Mouse (Mus musculus): Measurements from ENCODE around the gene Olfr159. TPM values are rescaled to one million over a fixed set of nuclear protein-coding genes. Genes with fewer than 3 reads are reported as not detected.

Olfr159 gene
- polyA plus RNA-seq, 2 experiments: not detected

- no peaks in the 10 kb centered on the region for H3K9me3 ChIP-seq (ENCODE audit: control insufficient read depth, low read length)
- no peak for TF ChIP-seq EP300 (IDR thresholded peaks at IDR 0.05; ENCODE audit: low read depth)
- TF ChIP-seq CTCF (IDR thresholded peaks at IDR 0.05; ENCODE audit: low read depth): no peak
- no peak for ATAC-seq (ENCODE audit: insufficient read depth)
These were observed 38.6 kb downstream of the Olfr159 start for GRCm38 (mm10) chr4:43732171-43732570.

GRCm38 (mm10) chr4:43730750-43731297 lies 40.0 kb downstream of the Olfr159 start:
- no peaks in the 10 kb centered on the region for H3K36me3 ChIP-seq (replicated peaks; ENCODE audit: control insufficient read depth, insufficient read depth, low read depth)
- WGBS (ENCODE audit: insufficient replicate concordance): 51% methylated on average over 21 of the region's 21 CpGs
- no peak for DNase-seq (ENCODE audit: low read depth in 3 of 3, low spot score in 3 of 3)
- TF ChIP-seq EP300 (IDR thresholded peaks at IDR 0.05; ENCODE audit: low read depth) (no peak), CTCF (IDR thresholded peaks at IDR 0.05; ENCODE audit: low read depth) (no peak; the same call in 1 of the 2 replicates)
- no peak overlapping the region for H3K27ac ChIP-seq
- no peak overlapping the region for H3K9ac ChIP-seq (replicated peaks)
- no peak for ATAC-seq (ENCODE audit: insufficient read depth)
- H3K9me3 ChIP-seq (ENCODE audit: control insufficient read depth, low read length): no peaks in the 10 kb centered on the region
- no peak overlapping the region for H3K4me3 ChIP-seq (ENCODE audit: insufficient read depth in 1 of 2, low read depth in 2 of 2, low read length in 2 of 2)
- no peaks in the 10 kb centered on the region for H3K27me3 ChIP-seq (ENCODE audit: control insufficient read depth, insufficient read depth, low read length)
- peaks cover 6 to 37% of the 10 kb centered on the region in 2 experiments; a peak in 3 of 4 replicates for H3K4me1 ChIP-seq (replicated peaks; ENCODE audit: control insufficient read depth in 2 of 2, insufficient read depth in 2 of 2, low read length in 1 of 2)
- H3K4me2 ChIP-seq (ENCODE audit: low read depth): no peak overlapping the region

More at GRCm38 (mm10) chr4:43732171-43732570, 38.6 kb downstream of the Olfr159 start:
- no peaks in the 10 kb centered on the region for H3K36me3 ChIP-seq (replicated peaks; ENCODE audit: control insufficient read depth, insufficient read depth, low read depth)
- H3K9ac ChIP-seq (replicated peaks): no peak overlapping the region
- H3K4me2 ChIP-seq (ENCODE audit: low read depth): no peak overlapping the region
- no peak for DNase-seq (ENCODE audit: low read depth in 3 of 3, low spot score in 3 of 3)
- no peak overlapping the region for H3K4me3 ChIP-seq (ENCODE audit: insufficient read depth in 1 of 2, low read depth in 2 of 2, low read length in 2 of 2)
- no peaks in the 10 kb centered on the region for H3K27me3 ChIP-seq (ENCODE audit: control insufficient read depth, insufficient read depth, low read length)
- H3K27ac ChIP-seq: no peak overlapping the region
- WGBS (ENCODE audit: insufficient replicate concordance): 8% methylated on average over 1 of the region's 1 CpGs
- peaks cover 6 to 32% of the 10 kb centered on the region in 2 experiments; a peak in 3 of 4 replicates for H3K4me1 ChIP-seq (replicated peaks; ENCODE audit: control insufficient read depth in 2 of 2, insufficient read depth in 2 of 2, low read length in 1 of 2)

GRCm38 (mm10) chr4:43729794-43730550 lies 40.8 kb downstream of the Olfr159 start, which contains the start of gene Spaar:
Spaar (plus strand) TSS chr4:43730034.
- Histone ChIP-seq H3K27ac (no peak within 1 kb of the TSS), H3K27me3 (ENCODE audit: control insufficient read depth, insufficient read depth, low read length) (no peaks in the 10 kb centered on the region), H3K4me2 (ENCODE audit: low read depth) (peak within 1 kb of the TSS; percentile 6; the same call in 1 of the 2 replicates), H3K9ac (replicated peaks) (no peak within 1 kb of the TSS), H3K4me1 (replicated peaks; ENCODE audit: control insufficient read depth in 2 of 2, insufficient read depth in 2 of 2, low read length in 1 of 2) (peaks cover 6 to 37% of the 10 kb centered on the region in 2 experiments; a peak in 3 of 4 replicates), H3K4me3 (ENCODE audit: insufficient read depth in 1 of 2, low read depth in 2 of 2, low read length in 2 of 2) (no peak within 1 kb of the TSS), H3K9me3 (ENCODE audit: control insufficient read depth, low read length) (no peaks in the 10 kb centered on the region), H3K36me3 (replicated peaks; ENCODE audit: control insufficient read depth, insufficient read depth, low read depth) (no peaks in the 10 kb centered on the region)
- WGBS (ENCODE audit: insufficient replicate concordance): 21% methylated on average over 14 of the region's 14 CpGs
- no peak for ATAC-seq (ENCODE audit: insufficient read depth)
- TF ChIP-seq EP300 (IDR thresholded peaks at IDR 0.05; ENCODE audit: low read depth) (no peak), CTCF (IDR thresholded peaks at IDR 0.05; ENCODE audit: low read depth) (no peak)
- DNase-seq (ENCODE audit: low read depth in 3 of 3, low spot score in 3 of 3): no peak

- DNase-seq (ENCODE audit: low read depth in 3 of 3, low spot score in 3 of 3): no peak
- Histone ChIP-seq H3K27me3 (ENCODE audit: control insufficient read depth, insufficient read depth, low read length) (no peaks in the 10 kb centered on the region), H3K36me3 (replicated peaks; ENCODE audit: control insufficient read depth, insufficient read depth, low read depth) (no peaks in the 10 kb centered on the region), H3K9me3 (ENCODE audit: control insufficient read depth, low read length) (no peaks in the 10 kb centered on the region), H3K4me3 (ENCODE audit: insufficient read depth in 1 of 2, low read depth in 2 of 2, low read length in 2 of 2) (no peak overlapping the region), H3K27ac (no peak overlapping the region), H3K9ac (replicated peaks) (no peak overlapping the region), H3K4me1 (replicated peaks; ENCODE audit: control insufficient read depth in 2 of 2, insufficient read depth in 2 of 2, low read length in 1 of 2) (peaks cover 6 to 37% of the 10 kb centered on the region in 2 experiments; a peak in 3 of 4 replicates), H3K4me2 (ENCODE audit: low read depth) (no peak overlapping the region)
- ATAC-seq (ENCODE audit: insufficient read depth): no peak
- 19% methylated on average over 3 of the region's 3 CpGs for whole genome bisulfite sequencing (ENCODE audit: insufficient replicate concordance)
- TF ChIP-seq EP300 (IDR thresholded peaks at IDR 0.05; ENCODE audit: low read depth) (no peak), CTCF (IDR thresholded peaks at IDR 0.05; ENCODE audit: low read depth) (no peak)
These were observed 41.7 kb downstream of the Olfr159 start for GRCm38 (mm10) chr4:43729126-43729525.

- Histone ChIP-seq H3K27ac (no peak overlapping the region), H3K4me2 (ENCODE audit: low read depth) (no peak overlapping the region), H3K4me1 (replicated peaks; ENCODE audit: control insufficient read depth in 2 of 2, insufficient read depth in 2 of 2, low read length in 1 of 2) (peaks cover 6 to 37% of the 10 kb centered on the region in 2 experiments; a peak in 3 of 4 replicates), H3K9ac (replicated peaks) (no peak overlapping the region; the same call in 1 of the 2 replicates), H3K27me3 (ENCODE audit: control insufficient read depth, insufficient read depth, low read length) (no peaks in the 10 kb centered on the region), H3K9me3 (ENCODE audit: control insufficient read depth, low read length) (no peaks in the 10 kb centered on the region), H3K4me3 (ENCODE audit: insufficient read depth in 1 of 2, low read depth in 2 of 2, low read length in 2 of 2) (no peak overlapping the region), H3K36me3 (replicated peaks; ENCODE audit: control insufficient read depth, insufficient read depth, low read depth) (no peaks in the 10 kb centered on the region)
- 22% methylated on average over 5 of the region's 5 CpGs for WGBS (ENCODE audit: insufficient replicate concordance)
- ATAC-seq (ENCODE audit: insufficient read depth): no peak
- TF ChIP-seq CTCF (IDR thresholded peaks at IDR 0.05; ENCODE audit: low read depth): no peak
- TF ChIP-seq EP300 (IDR thresholded peaks at IDR 0.05; ENCODE audit: low read depth): no peak
- DNase-seq (ENCODE audit: low read depth in 3 of 3, low spot score in 3 of 3): no peak
These were observed 42.2 kb downstream of the Olfr159 start for GRCm38 (mm10) chr4:43728576-43728954.

Measured in liver, embryonic 14.5 days (tissue).